Mouse (Mus musculus): Measurements from ENCODE around the gene Tldc2. TPM values are rescaled to one million over a fixed set of nuclear protein-coding genes. Genes with fewer than 3 reads are reported as not detected.

The Tldc2 gene
- polyA plus RNA-seq, 1 experiment from 2014 or later: not detected

DNA sequence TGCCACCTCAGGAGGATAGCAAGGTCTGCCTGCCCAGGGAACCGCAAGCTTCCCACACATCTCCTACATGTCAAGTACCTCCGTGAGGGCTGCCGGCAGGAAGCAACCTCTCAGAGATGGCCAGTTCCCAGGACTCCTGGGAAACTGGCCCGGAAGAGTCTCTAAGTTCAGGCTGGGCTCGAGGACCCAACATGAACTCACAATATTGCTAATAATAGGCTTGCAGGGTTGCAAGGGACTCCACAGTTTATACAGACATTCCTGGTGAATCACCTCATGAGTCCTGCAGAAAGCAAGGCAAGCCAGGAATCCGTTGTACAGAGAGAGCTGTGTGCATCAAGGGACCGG lies 21.0 kb upstream of the Tldc2 start:
- 86% methylated on average over 7 of the region's 7 CpGs for WGBS
- H3K9me3 ChIP-seq (ENCODE audit: control insufficient read depth, low read length): no peaks in the 10 kb centered on the region
- H3K4me1 ChIP-seq (ENCODE audit: control insufficient read depth, insufficient read depth, low read length): peaks cover 31% of the 10 kb centered on the region
- H3K4me3 ChIP-seq (ENCODE audit: low read depth, low read length): no peak overlapping the region
- no peak overlapping the region for H3K9ac ChIP-seq (ENCODE audit: low read length)
- no peak overlapping the region for H3K27ac ChIP-seq (ENCODE audit: low read depth, low read length)
- DNase-seq (ENCODE audit: low spot score, missing footprints): no peak
- no peak overlapping the region for H3K4me2 ChIP-seq
- no peaks in the 10 kb centered on the region for H3K36me3 ChIP-seq (ENCODE audit: control insufficient read depth, insufficient read depth, low read length)
- no peak for ATAC-seq (ENCODE audit: low FRiP score)
- no peaks in the 10 kb centered on the region for H3K27me3 ChIP-seq (ENCODE audit: control insufficient read depth, insufficient read depth, low read length)

- no peak for DNase-seq (ENCODE audit: low spot score, missing footprints)
- Histone ChIP-seq H3K4me2 (no peak overlapping the region), H3K4me1 (ENCODE audit: control insufficient read depth, insufficient read depth, low read length) (peaks cover 35% of the 10 kb centered on the region), H3K27me3 (ENCODE audit: control insufficient read depth, insufficient read depth, low read length) (no peaks in the 10 kb centered on the region), H3K36me3 (ENCODE audit: control insufficient read depth, insufficient read depth, low read length) (no peaks in the 10 kb centered on the region), H3K27ac (ENCODE audit: low read depth, low read length) (no peak overlapping the region), H3K4me3 (ENCODE audit: low read depth, low read length) (no peak overlapping the region), H3K9me3 (ENCODE audit: control insufficient read depth, low read length) (no peaks in the 10 kb centered on the region), H3K9ac (ENCODE audit: low read length) (no peak overlapping the region)
- WGBS: 89% methylated on average over 7 of the region's 7 CpGs
- no peak for ATAC-seq (ENCODE audit: low FRiP score)
Observed at GRCm38 (mm10) chr2:157066731-157067430, 20.0 kb upstream of the Tldc2 start.

GRCm38 (mm10) chr2:157068701-157069354 lies 18.0 kb upstream of the Tldc2 start:
- Histone ChIP-seq H3K27me3 (ENCODE audit: control insufficient read depth, insufficient read depth, low read length) (no peaks in the 10 kb centered on the region), H3K9me3 (ENCODE audit: control insufficient read depth, low read length) (no peaks in the 10 kb centered on the region), H3K9ac (ENCODE audit: low read length) (no peak overlapping the region), H3K27ac (ENCODE audit: low read depth, low read length) (no peak overlapping the region), H3K36me3 (ENCODE audit: control insufficient read depth, insufficient read depth, low read length) (peaks cover 2% of the 10 kb centered on the region; the same call in 1 of the 2 replicates), H3K4me2 (no peak overlapping the region), H3K4me3 (ENCODE audit: low read depth, low read length) (no peak overlapping the region), H3K4me1 (ENCODE audit: control insufficient read depth, insufficient read depth, low read length) (peaks cover 47% of the 10 kb centered on the region)
- DNase-seq (ENCODE audit: low spot score, missing footprints) (no peak), ATAC-seq (ENCODE audit: low FRiP score) (no peak)
- WGBS: 76% methylated on average over 14 of the region's 14 CpGs

GRCm38 (mm10) chr2:157069355-157069735 lies 17.5 kb upstream of the Tldc2 start:
- no peak for DNase-seq (ENCODE audit: low spot score, missing footprints)
- Histone ChIP-seq H3K27ac (ENCODE audit: low read depth, low read length) (no peak overlapping the region), H3K4me2 (no peak overlapping the region), H3K4me3 (ENCODE audit: low read depth, low read length) (no peak overlapping the region), H3K9ac (ENCODE audit: low read length) (no peak overlapping the region), H3K9me3 (ENCODE audit: control insufficient read depth, low read length) (no peaks in the 10 kb centered on the region), H3K36me3 (ENCODE audit: control insufficient read depth, insufficient read depth, low read length) (peaks cover 2% of the 10 kb centered on the region; the same call in 1 of the 2 replicates), H3K27me3 (ENCODE audit: control insufficient read depth, insufficient read depth, low read length) (no peaks in the 10 kb centered on the region), H3K4me1 (ENCODE audit: control insufficient read depth, insufficient read depth, low read length) (peaks cover 48% of the 10 kb centered on the region)
- WGBS: 41% methylated on average over 3 of the region's 3 CpGs
- no peak for ATAC-seq (ENCODE audit: low FRiP score)

- Histone ChIP-seq H3K9ac (ENCODE audit: low read length) (no peak overlapping the region), H3K4me1 (ENCODE audit: control insufficient read depth, insufficient read depth, low read length) (peaks cover 48% of the 10 kb centered on the region), H3K4me2 (no peak overlapping the region), H3K4me3 (ENCODE audit: low read depth, low read length) (no peak overlapping the region), H3K27me3 (ENCODE audit: control insufficient read depth, insufficient read depth, low read length) (no peaks in the 10 kb centered on the region), H3K27ac (ENCODE audit: low read depth, low read length) (no peak overlapping the region), H3K36me3 (ENCODE audit: control insufficient read depth, insufficient read depth, low read length) (peaks cover 2% of the 10 kb centered on the region; the same call in 1 of the 2 replicates), H3K9me3 (ENCODE audit: control insufficient read depth, low read length) (no peaks in the 10 kb centered on the region)
- WGBS: 55% methylated on average over 3 of the region's 3 CpGs
- DNase-seq (ENCODE audit: low spot score, missing footprints): no peak
- no peak for ATAC-seq (ENCODE audit: low FRiP score)
Observed at GRCm38 (mm10) chr2:157069755-157070315, 17.0 kb upstream of the Tldc2 start.

DNA sequence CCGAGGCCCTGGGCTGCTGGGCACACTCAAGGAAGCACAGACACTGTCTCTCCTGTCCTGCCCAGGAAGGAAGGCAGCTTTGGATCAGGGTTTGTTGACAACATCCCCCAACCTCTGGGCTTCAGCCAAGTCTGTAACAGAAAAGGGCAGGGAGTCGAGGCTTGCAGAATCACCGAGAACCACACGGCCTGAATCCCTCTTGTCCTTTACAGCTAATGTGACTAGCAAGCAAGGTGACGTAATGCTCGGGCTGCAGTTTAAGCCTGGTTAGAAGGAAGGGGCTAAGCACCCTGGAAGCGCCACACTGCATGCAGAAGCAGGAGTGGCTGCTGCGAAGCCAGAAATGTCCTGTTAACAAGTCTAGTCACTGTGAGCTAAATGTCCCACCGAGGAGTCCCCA lies 16.5 kb upstream of the Tldc2 start:
- WGBS: 67% methylated on average over 9 of the region's 9 CpGs
- no peak overlapping the region for H3K9ac ChIP-seq (ENCODE audit: low read length)
- no peak for ATAC-seq (ENCODE audit: low FRiP score)
- H3K4me2 ChIP-seq: no peak overlapping the region
- H3K4me3 ChIP-seq (ENCODE audit: low read depth, low read length): no peak overlapping the region
- no peaks in the 10 kb centered on the region for H3K27me3 ChIP-seq (ENCODE audit: control insufficient read depth, insufficient read depth, low read length)
- peaks cover 48% of the 10 kb centered on the region for H3K4me1 ChIP-seq (ENCODE audit: control insufficient read depth, insufficient read depth, low read length)
- H3K9me3 ChIP-seq (ENCODE audit: control insufficient read depth, low read length): no peaks in the 10 kb centered on the region
- no peak for DNase-seq (ENCODE audit: low spot score, missing footprints)
- H3K36me3 ChIP-seq (ENCODE audit: control insufficient read depth, insufficient read depth, low read length): peaks cover 2% of the 10 kb centered on the region; the same call in 1 of the 2 replicates
- no peak overlapping the region for H3K27ac ChIP-seq (ENCODE audit: low read depth, low read length)

GRCm38 (mm10) chr2:157071556-157071955 lies 15.3 kb upstream of the Tldc2 start:
- Histone ChIP-seq H3K27me3 (ENCODE audit: control insufficient read depth, insufficient read depth, low read length) (no peaks in the 10 kb centered on the region), H3K27ac (ENCODE audit: low read depth, low read length) (no peak overlapping the region), H3K4me1 (ENCODE audit: control insufficient read depth, insufficient read depth, low read length) (peaks cover 60% of the 10 kb centered on the region), H3K4me2 (no peak overlapping the region), H3K9ac (ENCODE audit: low read length) (no peak overlapping the region), H3K9me3 (ENCODE audit: control insufficient read depth, low read length) (no peaks in the 10 kb centered on the region), H3K36me3 (ENCODE audit: control insufficient read depth, insufficient read depth, low read length) (peaks cover 2% of the 10 kb centered on the region; the same call in 1 of the 2 replicates), H3K4me3 (ENCODE audit: low read depth, low read length) (no peak overlapping the region)
- DNase-seq (ENCODE audit: low spot score, missing footprints): no peak
- 73% methylated on average over 2 of the region's 2 CpGs for WGBS
- no peak for ATAC-seq (ENCODE audit: low FRiP score)

- H3K36me3 ChIP-seq (ENCODE audit: control insufficient read depth, insufficient read depth, low read length): peaks cover 2% of the 10 kb centered on the region; the same call in 1 of the 2 replicates
Observed at GRCm38 (mm10) chr2:157072316-157072990, 14.4 kb upstream of the Tldc2 start.

More at GRCm38 (mm10) chr2:157072316-157072990, 14.4 kb upstream of the Tldc2 start:
- WGBS: 70% methylated on average over 9 of the region's 9 CpGs
- peaks cover 68% of the 10 kb centered on the region for H3K4me1 ChIP-seq (ENCODE audit: control insufficient read depth, insufficient read depth, low read length)
- no peak overlapping the region for H3K4me3 ChIP-seq (ENCODE audit: low read depth, low read length)
- no peak overlapping the region for H3K27ac ChIP-seq (ENCODE audit: low read depth, low read length)
- ATAC-seq (ENCODE audit: low FRiP score): no peak
- H3K9me3 ChIP-seq (ENCODE audit: control insufficient read depth, low read length): no peaks in the 10 kb centered on the region
- DNase-seq (ENCODE audit: low spot score, missing footprints): no peak
- no peaks in the 10 kb centered on the region for H3K27me3 ChIP-seq (ENCODE audit: control insufficient read depth, insufficient read depth, low read length)
- no peak overlapping the region for H3K9ac ChIP-seq (ENCODE audit: low read length)
- H3K4me2 ChIP-seq: no peak overlapping the region

Data from midbrain, embryonic 11.5 days (tissue).